Mouse (Mus musculus) liver, adult 2 months (tissue): ENCODE measurements around the gene Prr12. TPM values are rescaled to one million over a fixed set of nuclear protein-coding genes. Genes with fewer than 3 reads are reported as not detected.

Experiments
- DNase-seq: peaks from one replicate; pipeline ENCODE4 v3.0.0-alpha.2; 2011; ENCODE audit warnings: low read depth, low spot score; ENCODE audit errors: extremely low read depth
- H3K27ac ChIP-seq: fragments of 200-500 bp; replicated peaks from 2 replicates; pipeline ENCODE4 v1.5.1; 2012; ENCODE audit warnings: low read depth, mild to moderate bottlenecking, control low read depth, inconsistent platforms, low read length; ENCODE audit not compliant: insufficient read depth
- H3K27me3 ChIP-seq: fragments of 200-500 bp; 2 replicates; pipeline ENCODE4 v1.6.1; 2012; ENCODE audit warnings: mild to moderate bottlenecking, moderate library complexity, low read length, inconsistent platforms; ENCODE audit not compliant: control insufficient read depth, insufficient read depth
- H3K36me3 ChIP-seq: fragments of 200-500 bp; 2 replicates; pipeline ENCODE4 v1.6.1; 2012; ENCODE audit warnings: low read length, inconsistent platforms; ENCODE audit not compliant: control insufficient read depth, insufficient read depth
- H3K4me1 ChIP-seq: fragments of 200-500 bp; 2 replicates; pipeline ENCODE4 v1.6.1; 2011; ENCODE audit warnings: low read length; ENCODE audit not compliant: control insufficient read depth, insufficient read depth
- H3K4me3 ChIP-seq: fragments of 200-500 bp; 2 replicates; pipeline ENCODE4 v1.5.1; 2011; ENCODE audit warnings: low read depth, mild to moderate bottlenecking, control low read depth, low read length, moderate library complexity; ENCODE audit not compliant: insufficient read depth
- H3K79me2 ChIP-seq: fragments of 200-500 bp; 2 replicates; pipeline ENCODE4 v1.6.1; 2012; ENCODE audit warnings: inconsistent platforms, mild to moderate bottlenecking, low read length, moderate library complexity; ENCODE audit not compliant: control insufficient read depth, insufficient read depth
- H3K9ac ChIP-seq: fragments of 200-500 bp; 2 replicates; pipeline ENCODE4 v1.6.1; 2012; ENCODE audit warnings: low read depth, mild to moderate bottlenecking, control low read depth, inconsistent platforms, low read length
- CTCF ChIP-seq: fragments of 200-500 bp; IDR thresholded peaks from 2 replicates; pipeline ENCODE4 v1.5.1; 2011; ENCODE audit warnings: low read depth, low read length, control low read depth
- POLR2A ChIP-seq: fragments of 200-500 bp; IDR thresholded peaks from 2 replicates; pipeline ENCODE4 v1.6.1; 2011; ENCODE audit warnings: low read length, control low read depth; ENCODE audit not compliant: insufficient read depth; ENCODE audit errors: extremely low read depth
- WGBS: fragments of 180-500 bp; shearing (Covaris S2); methylation state at CpG from one replicate; pipeline ENCODE4 v1.1.7; 2018; 5-methylcytosine and 5-hydroxymethylcytosine counted together
- polyA plus RNA-seq: library from polyadenylated mRNA; depleted of rRNA; stranded (reverse); fragments of >200 nt; gene quantifications from 2 replicates; pipeline ENCODE4 v1.2.3, GENCODE M21; 2012
- total RNA-seq: library from RNA; depleted of rRNA; stranded (reverse); fragments of >200 nt; gene quantifications from 2 replicates; pipeline ENCODE4 v1.2.3, GENCODE M21; 2014

Prr12 gene
- total and polyA plus RNA-seq, 2 experiments = 1.2 to 3.7 TPM

DNA sequence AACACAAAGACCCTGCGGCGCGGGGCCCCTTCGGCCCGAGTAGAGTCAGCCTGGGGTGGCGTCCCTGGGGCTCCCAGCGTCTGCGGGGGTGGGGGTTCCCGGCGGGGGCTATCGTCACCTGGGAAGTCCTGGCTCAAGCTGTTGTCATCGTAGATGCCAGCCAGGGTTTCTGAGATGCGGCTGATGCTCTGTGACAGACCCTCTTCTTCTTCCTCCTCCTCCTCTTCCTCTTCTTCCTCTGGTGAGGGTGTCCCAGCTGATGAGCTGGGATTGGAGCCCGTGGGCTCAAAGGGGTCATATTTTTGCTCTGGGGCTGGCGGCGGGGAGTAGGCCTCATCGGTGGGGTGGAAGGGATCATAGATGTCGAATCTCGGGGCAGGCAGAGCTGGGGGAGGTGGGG is 44.3 kb downstream of the Prr12 start:
- H3K79me2 ChIP-seq = peaks cover 9% of the 10 kb centered on the region
- no peak for DNase-seq
- no peaks in the 10 kb centered on the region for H3K27me3 ChIP-seq
- no peak overlapping the region for H3K27ac ChIP-seq
- peaks cover 17% of the 10 kb centered on the region for H3K36me3 ChIP-seq
- no peak for TF ChIP-seq POLR2A
- TF ChIP-seq CTCF = no peak
- H3K9ac ChIP-seq = no peak overlapping the region
- no peak overlapping the region for H3K4me3 ChIP-seq
- 96% methylated on average over 19 of the region's 19 CpGs for WGBS
- H3K4me1 ChIP-seq = 0 out of 2 replicates have a peak, but pooled peaks cover 2% of the 10 kb centered on the region

DNA sequence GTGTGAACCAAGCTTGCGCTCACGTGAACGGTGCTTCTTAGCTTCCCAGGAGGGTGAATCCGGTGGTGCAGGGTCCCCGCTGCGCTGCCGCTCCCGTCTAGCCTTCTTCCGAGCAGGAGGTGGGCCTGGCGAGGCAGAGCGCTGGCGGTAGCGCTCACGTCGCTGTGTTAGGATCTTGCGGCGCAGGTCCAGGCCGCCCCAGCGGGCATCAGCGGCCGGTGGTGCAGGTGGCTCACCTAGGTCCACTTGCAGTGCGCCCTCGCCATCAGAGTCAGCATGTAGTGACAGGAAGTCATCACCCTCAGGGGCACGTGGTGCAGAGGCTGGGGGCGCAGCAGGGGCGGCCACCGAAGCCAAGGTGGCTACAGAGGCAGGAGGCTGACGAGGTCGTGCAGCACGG is 44.8 kb downstream of the Prr12 start:
- DNase-seq = no peak
- Histone ChIP-seq H3K9ac (no peak overlapping the region), H3K27me3 (no peaks in the 10 kb centered on the region), H3K36me3 (peaks cover 19% of the 10 kb centered on the region), H3K4me1 (no peaks in the 10 kb centered on the region), H3K79me2 (peaks cover 9% of the 10 kb centered on the region), H3K27ac (no peak overlapping the region), H3K4me3 (no peak overlapping the region)
- 96% methylated on average over 30 of the region's 30 CpGs for WGBS
- TF ChIP-seq CTCF = no peak
- TF ChIP-seq POLR2A = no peak

DNA sequence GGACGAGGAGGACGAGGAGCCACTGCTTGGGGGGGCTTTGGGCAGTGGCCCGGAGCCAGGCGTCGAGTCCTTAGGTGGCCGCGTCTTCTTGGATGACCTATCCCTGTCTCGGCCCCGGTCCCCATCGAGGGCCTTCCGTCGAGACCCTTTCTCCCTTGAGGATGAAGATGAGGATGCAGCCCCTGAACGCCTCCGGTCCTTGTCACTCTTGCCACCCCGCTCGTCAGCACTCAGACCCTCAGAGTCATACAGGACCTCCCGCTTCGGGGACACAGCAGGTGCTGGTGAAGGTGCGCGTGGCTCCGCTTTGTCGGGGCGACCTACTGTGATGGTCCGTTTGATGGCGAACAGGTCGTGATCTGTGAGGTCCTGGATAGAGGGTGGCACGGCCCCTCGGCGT is 45.5 kb downstream of the Prr12 start:
- no peak for DNase-seq
- no peak overlapping the region for H3K4me3 ChIP-seq
- H3K79me2 ChIP-seq = peaks cover 6% of the 10 kb centered on the region; the same call in 1 of the 2 replicates
- WGBS = 97% methylated on average over 29 of the region's 29 CpGs
- H3K27me3 ChIP-seq = no peaks in the 10 kb centered on the region
- H3K36me3 ChIP-seq = peaks cover 15% of the 10 kb centered on the region
- TF ChIP-seq CTCF (no peak), POLR2A (no peak)
- no peaks in the 10 kb centered on the region for H3K4me1 ChIP-seq
- H3K9ac ChIP-seq = no peak overlapping the region
- H3K27ac ChIP-seq = no peak overlapping the region

DNA sequence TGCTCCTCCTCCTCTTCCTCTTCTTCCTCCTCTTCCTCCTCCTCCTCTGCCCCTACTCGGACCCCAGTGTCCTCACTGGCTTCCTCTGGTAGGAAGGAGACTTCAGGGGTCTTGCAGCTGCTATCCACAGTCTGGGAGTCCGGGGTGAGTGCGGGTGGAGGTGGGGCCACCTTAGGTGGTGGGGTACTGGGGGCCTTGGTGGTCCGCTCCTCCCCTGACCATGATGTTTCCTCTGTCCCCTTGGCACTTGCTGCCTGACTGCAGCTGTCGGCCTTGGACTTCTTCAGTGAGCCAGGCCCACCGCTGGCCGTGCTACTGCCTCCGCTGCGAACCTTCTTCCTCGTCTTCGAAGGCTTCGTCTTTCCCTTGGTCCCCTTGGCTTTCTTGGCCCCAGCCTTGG is 46.2 kb downstream of the Prr12 start:
- WGBS = 94% methylated on average over 12 of the region's 12 CpGs
- H3K9ac ChIP-seq = no peak overlapping the region
- no peak for DNase-seq
- no peak overlapping the region for H3K4me3 ChIP-seq
- peaks cover 3% of the 10 kb centered on the region; the same call in 1 of the 2 replicates for H3K79me2 ChIP-seq
- no peaks in the 10 kb centered on the region for H3K27me3 ChIP-seq
- H3K4me1 ChIP-seq = no peaks in the 10 kb centered on the region
- no peak overlapping the region for H3K27ac ChIP-seq
- peaks cover 11% of the 10 kb centered on the region for H3K36me3 ChIP-seq
- TF ChIP-seq POLR2A = no peak
- no peak for TF ChIP-seq CTCF

DNA sequence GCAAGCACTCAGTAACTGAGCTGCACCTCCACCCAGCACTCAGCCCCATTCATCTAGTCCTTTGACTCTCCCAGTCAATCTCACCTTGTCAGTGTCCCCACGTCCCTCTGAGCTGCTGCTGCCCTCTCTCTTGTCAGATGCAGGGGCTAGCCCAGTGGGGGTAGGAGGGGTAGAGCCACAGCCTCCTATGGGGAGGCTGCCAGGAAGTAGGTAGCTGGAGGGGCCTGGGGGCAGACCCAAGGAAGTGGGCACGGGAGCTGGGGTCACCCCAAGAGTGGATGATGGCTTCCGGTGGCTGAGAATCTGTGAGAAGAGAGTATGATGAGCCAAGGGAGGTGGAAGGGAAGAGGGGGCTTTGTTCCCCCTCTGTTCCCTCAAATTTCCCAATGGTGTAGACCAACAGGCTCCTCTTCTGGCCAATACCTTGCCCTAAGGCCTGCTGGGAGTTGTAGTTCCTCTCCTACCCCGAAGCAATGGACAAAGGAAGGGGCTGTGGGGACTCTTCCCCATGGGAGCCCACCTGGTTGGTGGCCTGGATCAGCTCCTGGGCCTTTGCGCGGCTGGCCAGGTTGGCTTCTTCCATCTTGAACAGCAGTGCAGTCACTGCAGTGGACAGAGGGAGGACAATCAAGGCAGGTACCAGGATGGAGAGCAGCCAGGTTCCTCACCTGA is 47.2 kb downstream of the Prr12 start:
- 86% methylated on average over 6 of the region's 6 CpGs for WGBS
- TF ChIP-seq POLR2A = no peak
- TF ChIP-seq CTCF = no peak
- H3K27ac ChIP-seq = no peak overlapping the region
- peaks cover 3% of the 10 kb centered on the region; the same call in 1 of the 2 replicates for H3K79me2 ChIP-seq
- no peaks in the 10 kb centered on the region for H3K27me3 ChIP-seq
- DNase-seq = no peak
- H3K36me3 ChIP-seq = peaks cover 15% of the 10 kb centered on the region; the same call in 1 of the 2 replicates
- H3K4me1 ChIP-seq = no peaks in the 10 kb centered on the region
- no peak overlapping the region for H3K4me3 ChIP-seq
- H3K9ac ChIP-seq = no peak overlapping the region

DNA sequence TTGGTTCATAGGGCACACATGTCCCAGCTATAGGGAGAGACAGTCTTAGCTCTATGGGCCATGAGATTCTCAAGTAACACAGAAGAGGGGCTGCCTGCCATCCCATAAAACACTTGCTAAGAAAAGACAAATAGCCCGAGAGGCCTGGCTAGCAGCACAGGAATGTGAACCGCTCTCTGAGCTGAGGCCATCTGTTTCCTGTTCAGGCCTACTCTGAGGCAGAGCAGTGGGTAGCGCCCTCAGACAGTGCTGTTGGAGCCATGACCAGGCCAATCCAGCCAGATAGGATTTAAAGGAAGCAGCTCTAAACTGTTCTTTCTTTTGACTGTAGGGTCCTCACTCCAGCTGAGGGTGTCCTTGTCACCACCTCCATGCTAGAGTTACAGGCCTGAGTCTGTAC is 48.1 kb downstream of the Prr12 start:
- TF ChIP-seq CTCF (no peak), POLR2A (no peak)
- H3K4me1 ChIP-seq = 0 out of 2 replicates have a peak, but pooled peaks cover under 1% of the 10 kb centered on the region

More for the DNA sequence above, 48.1 kb downstream of the Prr12 start:
- DNase-seq = no peak
- no peaks in the 10 kb centered on the region for H3K27me3 ChIP-seq
- no peak overlapping the region for H3K4me3 ChIP-seq
- H3K9ac ChIP-seq = no peak overlapping the region
- H3K36me3 ChIP-seq = peaks cover 16% of the 10 kb centered on the region; the same call in 1 of the 2 replicates
- 79% methylated on average over 3 of the region's 3 CpGs for WGBS
- H3K27ac ChIP-seq = no peak overlapping the region
- H3K79me2 ChIP-seq = peaks cover 3% of the 10 kb centered on the region; the same call in 1 of the 2 replicates
